Mouse (Mus musculus) heart, adult 2 months (tissue): Measurements from ENCODE around the gene Plxnc1.

Experiments used
- CTCF ChIP-seq: fragments of 200-600 bp; IDR thresholded peaks from 2 replicates; pipeline ENCODE4 v1.8.1; 2022; ENCODE audit warnings: antibody characterized with exemption, mild to moderate bottlenecking, moderate library complexity
- EP300 ChIP-seq: fragments of 200-500 bp; IDR thresholded peaks from 2 replicates; pipeline ENCODE4 v1.6.1; 2011; ENCODE audit warnings: low read depth, low read length, control low read depth; ENCODE audit not compliant: insufficient read depth
- POLR2A ChIP-seq: fragments of 200-500 bp; IDR thresholded peaks from 2 replicates; pipeline ENCODE4 v1.6.1; 2011; ENCODE audit warnings: mild to moderate bottlenecking, low read depth, low read length, control low read depth; ENCODE audit not compliant: insufficient read depth

GRCm38 (mm10) chr10:94909789-94910188 lies 34.8 kb downstream of the Plxnc1 start:
- TF ChIP-seq CTCF (no peak), POLR2A (no peak), EP300 (no peak)
